Mouse (Mus musculus) large intestine, adult 2 months (tissue): ENCODE measurements around the gene Serpinb1a. TPM values are rescaled to one million over a fixed set of nuclear protein-coding genes. Genes with fewer than 3 reads are reported as not detected.

Source experiments
- DNase-seq: peaks from one replicate; pipeline ENCODE4 v3.0.0-alpha.2; 2012; ENCODE audit warnings: low read depth, low spot score
- WGBS: fragments of 180-500 bp; shearing (Covaris S2); methylation state at CpG from one replicate; pipeline ENCODE4 v1.1.7; 2018; 5-methylcytosine and 5-hydroxymethylcytosine counted together
- polyA plus RNA-seq: library from polyadenylated mRNA; depleted of rRNA; stranded (reverse); fragments of >200 nt; gene quantifications from 2 replicates; pipeline ENCODE4 v1.2.3, GENCODE M21; 2012

Serpinb1a gene
- polyA plus RNA-seq, 1 experiment, result 263 TPM

DNA sequence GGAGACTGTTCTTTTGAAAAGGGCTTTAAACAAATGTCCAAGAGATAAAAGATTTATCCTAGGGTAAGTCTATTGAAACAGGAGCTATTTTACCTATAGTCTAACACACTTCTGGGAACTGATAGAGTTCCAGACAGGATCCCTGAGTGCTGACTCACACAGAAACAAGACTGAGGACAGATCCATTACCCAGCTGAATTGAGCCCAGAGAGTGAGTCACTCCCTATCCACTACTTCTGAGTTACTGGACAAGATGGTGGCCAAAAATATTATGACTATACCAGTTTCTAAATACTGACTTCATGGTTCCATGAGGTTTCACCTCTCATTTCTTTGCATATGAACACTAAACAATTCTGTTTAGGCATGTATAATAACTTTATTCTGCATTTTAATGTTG lies 4.8 kb downstream of the Serpinb1a start:
- no peak for DNase-seq

DNA sequence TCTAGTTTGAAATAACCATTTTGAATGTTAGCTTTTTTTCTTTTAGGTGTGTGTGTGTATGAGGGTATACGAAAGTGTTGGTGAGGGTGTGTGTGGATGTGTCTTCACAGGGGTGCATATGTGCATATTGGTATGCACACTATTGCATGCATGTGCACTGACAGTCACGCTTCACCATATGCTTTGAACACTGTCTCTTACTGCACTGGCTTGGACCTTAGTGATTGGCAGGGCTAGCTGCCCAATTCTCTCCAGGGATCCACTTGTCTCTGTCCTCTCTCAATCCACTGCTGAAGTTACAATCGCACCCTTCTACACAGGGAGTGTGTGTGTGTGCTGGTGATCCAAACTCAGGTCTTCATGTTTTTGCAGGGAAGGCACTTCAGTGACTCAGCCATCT lies 9.6 kb downstream of the Serpinb1a start:
- 93% methylated on average over 3 of the region's 3 CpGs for WGBS
- DNase-seq, result no peak

DNA sequence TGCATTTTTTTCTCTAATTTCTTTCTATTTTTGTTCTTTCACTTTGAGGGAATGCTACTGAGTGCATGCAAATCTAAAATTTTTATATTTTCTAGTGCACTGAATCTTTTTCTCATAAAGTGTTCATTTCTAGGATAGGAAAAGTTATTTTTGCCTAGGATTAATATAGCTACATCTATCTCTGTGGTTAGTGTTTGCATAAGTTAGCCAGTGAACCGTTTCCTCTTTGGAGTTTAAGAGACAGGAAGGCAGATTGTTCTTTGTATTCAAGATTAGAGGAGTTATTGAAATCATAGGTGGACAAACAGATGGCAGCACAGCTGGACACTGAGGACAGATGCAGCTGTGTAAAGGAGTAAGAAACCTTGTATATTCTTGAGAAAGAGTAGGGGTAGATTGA lies 11.7 kb downstream of the Serpinb1a start:
- 16% methylated on average over 1 of the region's 1 CpGs for WGBS
- no peak for DNase-seq

DNA sequence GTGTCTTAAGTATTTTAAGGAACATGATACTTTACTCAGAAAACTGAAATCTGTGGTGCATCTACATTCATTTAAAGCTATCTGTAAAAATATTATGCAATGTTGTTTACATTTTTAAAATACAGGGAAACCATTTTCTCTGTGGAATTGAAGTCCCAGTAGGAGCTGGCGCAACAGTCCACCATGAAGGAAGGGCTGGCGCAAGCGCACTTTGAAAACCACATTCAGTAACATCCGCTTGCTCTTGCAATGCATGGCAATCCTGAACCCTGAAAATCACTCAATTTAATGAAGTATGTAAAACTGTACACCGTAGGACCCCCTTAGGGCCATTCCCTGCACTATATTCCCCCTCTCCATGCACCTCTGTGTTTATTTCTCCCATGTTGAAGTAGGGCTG lies 16.5 kb downstream of the Serpinb1a start:
- WGBS, result 94% methylated on average over 5 of the region's 5 CpGs
- no peak for DNase-seq

DNA sequence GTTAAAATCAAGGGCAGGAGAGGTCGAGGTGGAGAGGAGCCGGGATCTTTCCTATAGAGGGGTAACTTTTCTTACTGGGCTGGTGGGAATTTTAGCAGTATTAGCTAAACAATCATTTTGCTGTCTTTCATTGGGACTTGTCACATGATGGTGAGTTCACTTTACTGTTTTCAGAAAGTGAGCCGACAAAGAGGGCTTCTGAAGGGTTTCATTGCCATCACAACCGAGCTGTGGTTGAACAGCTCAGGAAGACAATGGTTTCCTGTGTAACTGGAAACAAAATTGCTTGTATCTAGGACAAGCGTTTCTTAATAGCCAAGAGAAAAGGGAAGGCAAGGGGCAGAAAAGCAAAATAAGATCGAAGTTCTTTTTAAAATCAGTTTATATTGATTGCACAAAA lies 17.7 kb downstream of the Serpinb1a start:
- no peak for DNase-seq
- 77% methylated on average over 6 of the region's 6 CpGs for WGBS

DNA sequence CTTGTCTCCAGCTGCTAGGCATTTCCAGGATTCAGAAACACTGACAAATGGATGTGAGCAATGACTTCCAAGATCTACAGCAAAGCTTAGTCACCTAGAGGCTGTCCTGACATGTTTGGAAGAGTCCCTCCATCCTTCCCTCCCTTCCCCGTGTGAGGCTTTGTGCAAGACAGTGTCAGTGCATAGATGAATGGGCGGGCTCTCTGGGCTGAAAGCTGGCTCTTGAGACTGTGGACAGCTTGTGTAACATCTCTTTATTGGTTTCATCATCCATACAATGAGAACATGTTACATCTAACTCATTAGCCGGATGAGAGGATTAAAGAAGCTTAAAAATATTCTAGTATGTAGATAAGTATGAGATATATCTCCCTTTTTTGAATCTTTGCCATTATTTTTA lies 18.2 kb downstream of the Serpinb1a start:
- DNase-seq, result no peak
- WGBS, result 78% methylated on average over 3 of the region's 3 CpGs

DNA sequence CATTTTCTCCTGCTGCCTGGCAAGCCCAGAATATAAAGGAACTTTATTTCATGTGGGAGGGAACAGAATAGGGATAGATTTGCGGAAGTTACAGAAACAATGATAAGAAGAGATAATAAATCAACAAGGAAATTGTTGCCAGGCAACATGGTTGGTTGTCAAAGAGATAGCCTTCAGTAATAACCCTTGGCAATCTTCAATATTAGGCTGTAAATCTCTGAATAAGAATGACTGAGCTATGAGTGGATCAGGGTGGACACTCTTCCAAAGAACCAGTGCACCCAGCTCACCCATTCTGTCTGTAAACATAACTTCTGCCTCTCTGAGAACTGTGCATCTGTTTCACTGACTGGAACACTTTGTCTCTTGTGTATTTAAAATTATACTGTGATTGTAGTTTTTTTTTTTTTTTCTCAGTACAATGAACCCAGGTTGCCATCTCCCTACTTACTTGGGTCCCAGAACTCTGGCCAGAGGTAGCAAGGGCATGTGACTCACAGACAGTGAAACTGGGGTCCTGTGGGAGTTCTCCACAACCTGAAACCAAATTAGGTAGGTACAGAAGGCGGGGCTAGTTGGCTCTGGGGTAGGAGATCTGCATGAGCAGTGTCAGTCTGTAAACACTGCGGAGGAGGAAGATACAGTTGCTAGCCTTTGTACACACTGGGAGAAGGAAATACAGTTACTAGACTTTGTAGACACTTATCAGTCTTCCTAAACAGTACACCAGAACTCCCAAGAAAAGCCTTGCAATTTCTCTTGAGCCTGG lies 19.3 kb downstream of the Serpinb1a start:
- 32% methylated on average over 3 of the region's 3 CpGs for WGBS

DNA sequence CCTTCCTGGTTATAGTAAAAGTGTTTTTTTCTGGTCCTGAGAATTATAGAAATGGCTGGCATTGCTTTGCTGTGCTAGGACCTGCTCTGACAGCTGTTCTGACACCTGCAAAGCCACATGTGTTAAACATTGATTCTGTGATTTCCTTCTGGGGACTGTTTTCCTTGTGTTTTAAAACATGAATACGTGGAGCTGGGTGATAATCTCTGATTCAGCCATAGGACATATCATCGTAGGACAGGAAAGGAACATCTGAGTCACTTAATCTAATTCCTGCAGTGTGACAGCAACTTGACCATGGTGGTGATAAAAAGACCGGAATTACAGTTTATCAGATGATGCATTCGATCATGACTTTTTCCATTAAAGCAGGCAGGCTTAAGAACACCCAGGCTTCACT lies 22.1 kb downstream of the Serpinb1a start:
- 70% methylated on average over 4 of the region's 4 CpGs for WGBS
- no peak for DNase-seq

More for the DNA sequence above, 19.3 kb downstream of the Serpinb1a start:
- DNase-seq, result no peak

DNA sequence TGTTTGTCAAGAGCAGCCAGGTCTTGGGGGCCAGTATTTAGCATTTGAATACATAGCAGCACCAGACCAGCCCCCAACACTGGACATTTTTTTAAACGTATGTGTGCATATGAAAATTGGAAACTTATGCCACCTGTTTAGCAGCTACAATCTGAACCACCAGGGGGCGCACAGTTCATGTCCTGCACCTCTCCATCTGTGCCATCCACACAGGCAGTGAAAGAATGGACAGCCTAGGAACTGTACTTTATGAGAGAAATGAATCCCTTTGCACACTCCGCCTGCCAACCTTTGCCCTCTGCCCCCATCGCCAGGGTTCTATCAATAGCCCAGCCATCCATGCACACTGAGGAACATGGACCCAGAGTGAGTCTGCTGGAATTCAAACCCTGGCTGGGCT lies 23.0 kb downstream of the Serpinb1a start:
- WGBS, result 27% methylated on average over 4 of the region's 4 CpGs
- no peak for DNase-seq

DNA sequence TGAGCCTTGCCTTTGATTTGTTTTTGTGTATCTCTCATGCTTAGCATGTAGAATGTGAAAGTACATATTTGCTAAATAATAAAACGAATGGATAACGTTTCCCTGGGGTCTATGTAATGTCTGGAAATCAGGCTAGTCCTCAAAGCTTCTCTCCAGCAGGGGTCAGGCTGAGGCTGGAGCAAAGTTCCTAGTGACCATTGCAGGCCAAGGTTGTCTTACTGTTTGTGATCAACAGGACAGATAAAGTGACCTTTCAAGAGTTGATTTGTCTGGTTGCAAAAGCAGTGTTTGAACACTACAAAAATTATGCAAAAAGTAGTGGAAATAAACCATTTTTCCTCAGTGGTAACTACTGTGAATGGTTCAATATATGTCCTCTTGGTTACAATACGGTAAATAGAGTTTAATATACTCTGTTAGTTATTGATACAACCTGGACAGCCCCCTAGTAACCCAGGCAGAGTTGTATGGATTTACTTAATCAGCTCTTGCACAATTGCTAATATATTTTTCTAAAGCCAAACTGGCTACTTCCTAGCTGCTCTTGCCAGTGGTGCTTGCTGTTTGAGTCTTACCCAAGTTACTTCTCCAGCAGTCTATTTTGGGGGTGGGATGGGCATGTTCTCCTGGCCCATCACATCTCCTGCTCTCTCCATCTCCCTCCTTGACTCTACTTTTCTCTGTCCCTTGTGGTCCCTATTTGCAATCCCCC lies 23.7 kb downstream of the Serpinb1a start:
- 64% methylated on average over 3 of the region's 3 CpGs for WGBS

DNA sequence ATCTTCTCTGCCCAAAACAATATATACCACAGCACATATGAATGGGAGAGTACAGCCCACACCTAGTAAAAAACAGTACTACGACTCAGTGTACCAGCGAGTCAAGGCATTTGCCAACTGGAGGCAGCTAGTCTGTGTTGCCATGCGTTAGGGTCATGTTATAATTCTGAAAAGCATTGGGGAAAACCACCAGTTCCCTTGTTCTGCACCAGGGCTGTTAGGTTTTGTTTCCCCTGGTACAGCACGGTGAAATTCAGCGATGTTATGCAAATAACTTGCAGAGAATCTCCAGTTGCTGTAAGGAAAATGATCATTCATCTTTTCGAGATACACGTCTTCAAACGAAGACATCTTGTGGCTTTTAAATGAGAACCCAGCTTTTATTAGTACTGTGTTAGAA lies 25.4 kb downstream of the Serpinb1a start:
- 88% methylated on average over 8 of the region's 8 CpGs for WGBS
- DNase-seq, result no peak

More for the DNA sequence above, 23.7 kb downstream of the Serpinb1a start:
- DNase-seq, result no peak

DNA sequence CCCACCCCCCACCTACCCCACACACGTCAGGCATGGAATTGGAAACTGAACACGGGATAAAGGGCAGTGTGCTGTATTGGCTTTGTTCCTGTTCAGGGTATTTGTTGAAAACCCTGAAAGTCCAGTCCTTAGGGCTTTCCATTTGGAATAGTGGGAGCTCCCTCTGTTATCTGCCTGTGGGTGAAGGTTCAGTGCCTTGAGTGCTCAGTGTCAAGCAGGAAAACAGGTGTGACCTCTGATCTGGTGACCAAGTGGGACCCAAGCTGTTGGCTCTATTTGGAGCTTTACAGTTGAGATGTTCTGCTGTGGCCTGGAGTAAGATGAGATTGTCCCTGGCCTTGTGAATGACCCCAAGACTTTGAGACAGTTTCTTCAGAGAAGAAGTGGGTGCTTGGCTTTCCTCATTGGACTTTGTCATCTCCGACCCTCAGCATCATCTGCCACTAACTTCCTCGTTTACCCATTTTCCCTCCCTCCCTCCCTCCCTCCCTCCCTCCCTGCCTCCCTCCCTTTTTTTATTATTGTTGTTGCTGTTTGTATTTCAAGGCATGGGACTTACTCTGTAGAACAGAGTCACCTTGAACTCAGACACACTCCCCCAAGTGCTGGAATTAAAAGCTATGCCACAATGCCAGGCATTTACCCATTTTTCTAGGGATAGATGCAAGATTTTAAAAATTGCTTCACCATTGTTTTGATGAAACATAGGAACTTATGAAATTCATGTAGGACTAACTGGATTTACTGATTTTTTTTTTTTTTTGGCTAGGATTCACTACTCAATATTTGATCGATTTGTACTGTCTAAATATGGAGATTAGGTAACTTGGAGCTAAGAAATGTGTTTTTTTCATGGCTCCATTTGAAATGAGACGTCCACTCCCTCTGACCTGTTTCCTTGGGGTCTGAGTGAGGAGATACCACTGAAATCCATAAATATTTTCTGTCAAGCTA lies 26.3 kb downstream of the Serpinb1a start:
- 46% methylated on average over 6 of the region's 6 CpGs for WGBS
- DNase-seq, result no peak

DNA sequence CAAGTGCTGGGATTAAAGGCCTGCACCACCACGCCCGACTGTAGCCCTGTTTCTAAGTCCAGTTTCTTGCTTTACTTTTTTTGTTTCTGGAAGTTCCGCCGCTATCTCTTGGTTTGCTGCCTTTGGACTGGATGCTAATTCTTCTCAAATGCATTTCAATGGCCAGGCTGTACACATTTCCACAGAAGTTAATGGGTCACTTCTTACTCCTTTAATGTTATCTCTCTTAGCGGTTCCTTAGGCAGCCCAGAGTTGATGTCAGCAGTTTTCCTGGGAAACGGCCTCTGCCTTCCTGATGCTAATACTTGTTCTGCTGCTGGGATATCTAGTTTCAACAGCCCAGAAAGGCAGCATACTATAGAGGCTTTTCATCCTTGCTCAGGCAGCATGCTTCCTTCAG lies 27.9 kb downstream of the Serpinb1a start:
- WGBS, result 88% methylated on average over 6 of the region's 6 CpGs

DNA sequence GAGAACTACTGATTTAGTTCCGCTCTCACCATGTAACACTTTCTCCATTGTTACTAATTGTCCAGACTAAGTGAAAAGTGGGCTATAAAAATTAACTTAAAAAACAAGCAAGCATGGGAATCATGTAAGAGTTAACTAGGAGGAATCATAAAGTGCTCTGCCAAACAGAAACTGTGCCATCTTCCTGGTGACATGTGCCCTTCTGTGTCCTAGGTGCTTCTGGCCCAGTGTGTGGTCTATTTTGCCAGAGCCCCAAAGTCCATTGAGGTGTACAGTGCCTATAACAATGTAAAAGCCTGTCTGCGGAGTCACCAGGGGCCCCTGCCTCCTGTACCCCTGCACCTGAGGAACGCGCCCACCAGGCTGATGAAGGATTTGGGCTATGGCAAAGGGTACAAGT lies 29.3 kb downstream of the Serpinb1a start:
- 99% methylated on average over 4 of the region's 4 CpGs for whole genome bisulfite sequencing
- no peak for DNase-seq

More for the DNA sequence above, 27.9 kb downstream of the Serpinb1a start:
- no peak for DNase-seq

DNA sequence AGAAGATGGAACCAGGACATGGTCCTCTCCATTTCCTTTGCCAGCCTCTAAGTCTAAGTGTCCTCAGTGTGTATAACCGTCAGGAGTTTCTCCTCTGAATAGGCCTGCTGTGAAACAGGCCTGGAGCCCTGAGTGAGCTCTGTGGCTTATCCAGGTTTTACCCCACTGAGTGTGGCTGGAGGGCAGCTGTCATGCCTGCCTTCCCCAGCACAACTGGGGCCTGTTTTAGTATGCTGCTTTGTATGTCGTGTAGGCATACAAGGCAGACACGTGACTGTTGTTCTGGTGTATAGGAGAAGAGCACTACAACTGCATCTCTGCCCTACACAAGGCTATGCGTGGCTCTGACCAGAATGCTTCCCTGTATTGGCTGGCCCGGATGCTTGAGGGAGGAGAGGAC lies 31.1 kb downstream of the Serpinb1a start:
- no peak for DNase-seq
- 93% methylated on average over 5 of the region's 5 CpGs for WGBS

DNA sequence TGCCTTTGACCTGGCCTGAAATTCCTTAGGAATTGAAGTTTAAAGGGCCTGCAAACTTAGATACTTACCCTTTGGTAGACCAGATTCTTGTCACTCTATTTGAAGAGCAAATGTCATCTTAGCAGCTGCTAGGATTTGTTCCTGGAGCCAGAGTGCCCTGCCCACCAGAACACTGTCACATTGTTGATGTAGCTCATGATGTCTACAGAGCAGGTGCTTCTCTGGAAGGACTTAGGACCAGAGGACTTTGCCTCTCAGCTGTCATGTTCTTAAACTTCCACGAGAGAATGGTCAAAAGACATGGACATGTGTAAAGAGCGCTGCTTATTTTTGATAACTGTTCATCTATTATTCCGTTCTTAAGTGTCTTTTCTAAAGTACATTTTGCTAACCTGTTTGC lies 31.7 kb downstream of the Serpinb1a start:
- DNase-seq, result no peak
- WGBS, result 79% methylated on average over 3 of the region's 3 CpGs

DNA sequence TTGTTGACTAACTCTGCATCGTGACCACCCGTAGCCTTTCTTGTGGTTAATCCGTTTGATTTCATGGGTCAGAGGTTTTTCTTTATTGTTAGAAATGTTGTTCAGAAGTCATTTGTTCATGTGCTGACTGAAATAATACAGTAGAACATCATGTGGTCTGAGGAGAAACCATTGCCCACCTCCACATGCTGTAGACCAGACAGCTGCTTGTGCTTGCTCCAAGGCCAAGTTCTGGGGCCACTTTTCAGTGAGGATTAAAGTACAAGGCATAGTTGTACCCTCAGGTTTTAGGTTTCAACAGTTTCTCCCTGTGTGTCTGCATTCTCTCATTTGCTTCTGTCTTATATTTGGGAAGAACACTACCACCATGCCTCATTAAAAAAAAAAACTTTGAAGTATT lies 43.4 kb downstream of the Serpinb1a start:
- WGBS, result 93% methylated on average over 3 of the region's 3 CpGs
- DNase-seq, result no peak

DNA sequence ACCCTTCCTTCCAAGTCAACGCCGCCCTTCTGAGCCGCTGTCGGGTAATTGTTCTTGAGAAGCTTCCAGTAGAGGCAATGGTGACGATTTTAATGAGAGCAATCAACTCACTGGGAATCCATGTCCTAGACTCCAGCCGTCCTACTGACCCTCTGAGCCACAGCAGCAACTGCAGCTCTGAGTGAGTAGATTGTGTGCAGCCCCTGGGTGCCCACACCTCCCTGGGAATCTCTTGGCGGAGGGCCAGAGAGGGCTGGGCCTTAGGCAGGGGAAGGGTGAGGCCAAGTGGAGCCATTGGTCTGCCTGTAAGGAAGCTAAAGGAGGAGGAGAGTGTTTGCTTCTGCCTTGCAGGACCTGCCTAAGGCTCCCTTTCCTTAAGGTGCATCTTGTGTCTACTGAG lies 44.2 kb downstream of the Serpinb1a start:
- 78% methylated on average over 7 of the region's 7 CpGs for WGBS

DNA sequence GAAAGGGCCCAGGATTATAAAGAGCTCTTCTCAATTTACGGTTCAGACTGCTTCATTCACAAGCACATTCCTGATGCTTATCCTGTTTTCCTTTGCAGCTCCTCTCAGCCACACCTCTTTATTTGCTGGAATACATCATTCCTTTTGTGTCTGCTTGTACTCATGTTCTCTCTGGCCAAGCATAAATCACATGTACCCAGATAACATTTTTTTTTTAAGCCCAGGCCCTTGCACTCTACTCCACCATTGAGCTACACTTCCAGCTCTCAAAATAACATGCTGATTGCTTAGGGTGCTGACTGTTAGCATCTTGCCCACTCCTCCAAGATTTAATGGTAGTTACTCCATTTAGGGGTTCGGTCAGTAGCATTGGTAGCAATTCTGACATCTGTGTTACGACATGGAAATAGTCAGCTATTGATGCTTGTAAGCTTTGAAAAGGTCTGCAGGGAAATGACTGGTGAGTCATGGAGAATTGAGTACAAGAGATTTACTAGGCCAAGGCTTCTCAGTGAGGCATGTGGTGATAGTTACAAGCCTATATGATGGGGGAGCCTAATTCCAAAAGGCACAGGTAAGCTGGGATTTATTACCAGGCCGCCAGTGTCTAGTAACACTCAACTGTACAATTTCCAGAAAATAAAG lies 47.2 kb downstream of the Serpinb1a start:
- 72% methylated on average over 4 of the region's 4 CpGs for WGBS
- no peak for DNase-seq

More for the DNA sequence above, 44.2 kb downstream of the Serpinb1a start:
- DNase-seq, result no peak
